Mouse (Mus musculus) small intestine, adult 2 months (tissue): ENCODE results near the gene BC025446.

ENCODE experiments used
- CTCF ChIP-seq: fragments of 200-500 bp; IDR thresholded peaks from 2 replicates; pipeline ENCODE4 v1.5.1; 2012; ENCODE audit warnings: low read depth, mild to moderate bottlenecking, control low read depth, inconsistent platforms, low read length, moderate library complexity, mixed read lengths; ENCODE audit not compliant: insufficient replicate concordance, insufficient read length; ENCODE audit errors: extremely low read depth
- POLR2A ChIP-seq: fragments of 200-500 bp; IDR thresholded peaks from 2 replicates; pipeline ENCODE4 v1.6.1; 2012; ENCODE audit warnings: low read depth, mild to moderate bottlenecking, control low read depth, inconsistent platforms, low read length, moderate library complexity

DNA sequence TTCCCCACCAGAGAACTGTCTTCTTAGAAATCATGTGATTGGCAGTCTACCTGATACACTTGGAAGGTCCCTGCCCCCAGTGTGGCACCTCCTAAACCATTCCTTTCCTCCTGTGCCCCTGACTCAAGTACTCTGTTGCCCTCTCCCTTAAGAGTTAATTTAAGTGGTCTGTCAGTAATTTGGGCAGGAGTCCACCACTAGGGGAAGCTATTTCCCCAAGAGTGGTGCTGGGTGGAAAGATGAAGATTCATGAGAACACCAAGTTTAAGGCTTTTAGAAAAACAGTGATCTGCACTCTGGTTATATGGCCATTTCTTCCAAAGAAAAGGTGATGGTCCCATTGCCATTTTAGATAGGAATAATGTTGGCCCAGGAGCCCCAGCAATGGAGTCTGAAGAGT lies 49.7 kb downstream of the BC025446 start:
- no peak for TF ChIP-seq CTCF
- no peak for TF ChIP-seq POLR2A
